Mouse (Mus musculus) spleen, embryonic (tissue): ENCODE results near the gene Plekhd1.

Experiments used
- CTCF ChIA-PET: fragments of 350-600 bp; sonication (Branson Sonifier 250); formaldehyde crosslinking; loops from one replicate; lab custom pipeline; 2022; lab: Charles Lee

Gene Plekhd1

DNA sequence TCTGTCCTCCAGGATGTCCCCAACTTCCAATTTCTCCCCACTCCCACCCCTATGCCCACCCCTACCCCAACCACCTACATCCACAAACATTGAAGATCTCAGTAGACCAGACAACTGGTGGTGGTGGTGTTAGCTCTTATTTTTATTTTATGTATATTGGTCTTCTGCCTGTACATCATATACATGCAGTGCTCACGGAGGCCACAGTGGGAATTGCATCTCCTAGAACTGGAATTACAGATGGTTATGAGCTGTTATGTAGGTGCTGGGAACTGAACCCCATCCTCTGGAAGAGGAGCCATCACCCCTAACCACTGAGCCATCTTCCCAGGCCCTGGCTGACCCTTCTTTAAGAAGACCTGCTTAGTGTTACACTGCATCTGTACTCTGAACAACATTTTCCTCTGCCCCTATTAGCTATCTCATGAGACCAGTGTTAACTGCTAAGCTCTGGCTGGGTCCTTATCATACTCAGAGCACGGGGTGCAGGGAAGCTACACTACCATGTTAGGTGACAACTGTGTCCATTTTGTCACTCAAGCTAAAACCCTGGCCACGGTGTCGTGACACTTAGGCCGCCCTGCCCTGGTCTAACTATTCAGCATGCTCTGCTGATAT lies 6.2 kb downstream of the Plekhd1 start:
- CTCF ChIA-PET: no interaction called here

DNA sequence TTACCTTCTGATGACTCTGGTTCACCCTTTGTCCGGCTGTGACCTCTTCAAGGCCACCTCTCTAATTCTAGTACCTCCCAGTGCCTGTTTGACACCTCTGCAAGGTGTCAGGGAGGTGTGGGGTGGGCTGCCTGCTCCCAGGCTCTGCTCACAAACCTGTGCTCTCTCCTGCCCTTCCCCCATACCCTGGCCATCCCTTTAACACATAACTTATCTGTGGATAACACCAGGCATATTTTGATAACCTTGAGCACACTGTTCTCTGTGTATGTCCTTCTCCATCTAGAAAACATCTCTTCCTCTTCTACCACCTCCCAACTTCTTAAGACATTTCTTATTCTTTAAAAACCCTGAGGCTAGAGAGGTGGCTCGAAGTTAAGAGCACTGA lies 6.7 kb downstream of the Plekhd1 start:
- CTCF ChIA-PET: no interaction called here

DNA sequence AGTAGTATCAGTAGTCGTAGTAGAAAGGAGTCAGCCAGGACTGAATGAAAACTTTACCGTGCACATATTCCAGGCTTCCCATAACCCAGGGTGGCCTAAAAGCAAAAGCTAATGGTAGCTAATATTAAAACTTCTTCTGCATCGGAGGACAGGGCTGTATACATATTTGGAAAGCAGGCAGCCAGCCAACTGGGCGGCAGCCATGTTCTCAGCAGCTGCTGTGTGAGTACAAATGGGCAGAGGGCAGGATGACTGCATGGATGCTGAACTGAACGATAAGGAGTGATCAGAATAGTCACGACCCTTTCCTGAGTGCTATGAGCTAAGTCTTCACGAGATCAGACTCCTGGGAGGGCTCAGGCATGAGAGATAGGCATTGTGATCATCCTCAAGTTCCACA lies 8.9 kb downstream of the Plekhd1 start:
- CTCF ChIA-PET: no interaction called here

DNA sequence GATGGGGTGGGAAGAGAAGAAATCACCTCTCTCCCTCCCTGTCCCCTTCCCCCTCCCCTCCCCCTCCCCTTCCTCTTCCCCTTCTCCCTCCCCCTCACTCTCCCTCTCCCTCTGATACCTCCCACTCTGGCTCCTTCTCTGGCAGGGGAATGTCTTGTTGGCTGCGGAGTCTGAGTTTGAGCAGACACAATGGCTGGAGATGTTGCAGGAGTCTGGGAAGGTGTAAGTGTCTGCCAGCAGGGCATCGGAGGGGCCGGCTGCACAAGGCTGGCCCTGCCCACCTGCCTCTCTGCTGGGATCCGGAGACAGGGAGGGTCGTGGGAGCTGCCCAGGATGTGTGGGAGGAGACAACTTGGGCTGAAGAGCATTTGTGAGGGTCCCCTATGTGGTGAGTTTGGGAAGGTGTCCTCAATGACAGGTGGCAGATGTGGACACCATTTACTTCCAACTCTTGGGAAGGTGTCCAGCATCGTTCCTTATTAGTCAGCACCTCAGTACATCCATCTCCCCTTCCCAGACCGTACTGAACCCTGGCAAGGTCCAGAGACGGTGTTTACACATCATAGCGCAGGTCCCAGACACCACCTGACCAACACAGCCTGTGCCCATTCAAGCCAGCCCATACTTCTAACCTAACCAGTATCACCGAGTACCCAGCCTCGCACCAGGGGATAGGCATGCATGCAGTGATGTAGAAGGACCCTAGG lies 14.0 kb downstream of the Plekhd1 start:
- CTCF ChIA-PET: no interaction called here

DNA sequence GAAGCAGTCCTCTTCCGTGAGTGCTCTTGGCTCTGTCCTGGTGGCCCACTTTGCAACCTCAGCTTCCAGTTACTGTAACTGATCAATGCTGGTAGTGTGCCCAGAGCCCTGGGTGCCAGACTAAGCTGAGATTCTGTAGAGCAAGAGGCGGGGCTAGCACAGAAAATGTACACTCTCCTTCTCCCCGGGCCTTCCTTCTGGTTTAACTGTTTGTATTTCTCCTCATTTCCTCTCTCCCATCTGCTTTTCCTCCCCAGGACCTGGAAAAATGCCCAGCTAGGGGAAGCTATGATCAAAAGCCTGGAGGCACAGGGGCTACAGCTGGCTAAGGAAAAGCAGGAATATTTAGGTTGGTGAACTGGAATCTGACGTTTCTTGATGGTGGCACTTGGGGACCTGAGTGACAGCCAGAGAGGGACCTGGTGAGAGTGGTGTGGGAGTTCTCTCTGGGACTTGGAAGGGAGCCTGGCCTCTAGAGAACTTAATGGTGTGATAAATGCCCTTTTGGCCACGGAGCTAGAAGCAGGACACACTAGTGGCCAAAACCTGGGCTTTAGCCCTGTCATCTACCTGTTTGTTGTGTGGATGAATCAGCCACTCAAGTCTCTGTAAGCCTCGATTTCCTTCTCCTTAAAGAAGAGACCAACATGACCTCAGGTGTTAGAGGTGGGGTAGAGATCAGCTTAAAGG lies 14.7 kb downstream of the Plekhd1 start:
- CTCF ChIA-PET: no interaction called here

DNA sequence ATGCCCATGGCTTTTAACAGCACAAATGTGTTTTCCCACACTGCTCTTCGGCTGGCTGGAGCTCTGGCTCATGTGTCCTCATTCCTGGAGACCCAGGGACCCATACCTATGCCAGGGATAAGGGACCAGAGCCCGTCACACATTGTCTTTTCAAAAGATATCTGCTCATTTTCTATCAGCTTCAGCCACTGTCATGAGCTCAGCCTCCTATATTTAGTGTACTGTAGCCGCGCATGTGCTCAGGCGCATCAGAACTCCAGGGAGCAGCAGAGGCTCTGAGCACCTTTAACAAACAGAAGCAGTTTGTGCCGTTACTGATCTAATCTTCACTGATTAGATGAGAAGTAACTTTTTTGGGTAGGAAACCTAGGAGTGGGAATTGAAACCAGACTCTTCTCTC lies 23.5 kb downstream of the Plekhd1 start:
- CTCF ChIA-PET: no interaction called here

DNA sequence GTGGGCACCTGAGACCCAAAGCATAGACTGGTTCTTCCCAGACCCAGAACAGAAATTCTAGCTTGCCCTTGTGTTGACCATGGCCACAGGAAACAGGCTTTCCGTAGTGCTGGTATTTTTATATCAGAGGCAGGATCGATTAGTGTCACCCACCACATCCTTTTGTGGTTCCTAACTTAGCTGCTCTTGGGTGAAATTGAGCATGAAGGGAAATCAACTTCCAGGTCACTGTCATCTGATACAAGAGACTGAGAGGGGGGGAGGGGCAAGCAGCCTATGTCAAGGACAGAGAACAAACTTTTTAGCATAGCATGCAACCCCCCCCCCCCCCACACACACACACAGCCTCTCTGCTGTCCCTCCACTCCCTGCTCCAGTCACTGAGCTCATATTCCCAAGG lies 26.8 kb downstream of the Plekhd1 start:
- CTCF ChIA-PET: no interaction called here

DNA sequence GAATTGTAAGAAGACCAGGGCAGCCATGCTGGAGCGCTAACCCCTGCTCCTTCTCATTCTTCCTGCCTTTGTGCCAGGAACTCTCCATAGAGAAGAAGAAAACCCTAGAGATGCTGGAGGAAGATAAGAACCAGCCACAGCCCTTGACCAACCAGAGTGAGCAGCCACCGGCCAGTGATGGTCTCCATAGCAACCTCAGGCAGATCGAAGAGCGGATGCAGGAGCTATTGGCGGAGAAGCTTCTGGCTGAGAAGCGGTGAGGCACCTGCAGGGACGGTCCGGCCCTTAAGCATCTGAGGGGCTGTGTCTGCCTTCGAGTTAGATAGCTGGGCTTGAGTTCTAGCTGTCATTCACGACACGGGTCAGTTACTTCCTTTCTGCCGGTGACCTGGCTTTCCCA lies 28.1 kb downstream of the Plekhd1 start:
- CTCF ChIA-PET: no interaction called here

DNA sequence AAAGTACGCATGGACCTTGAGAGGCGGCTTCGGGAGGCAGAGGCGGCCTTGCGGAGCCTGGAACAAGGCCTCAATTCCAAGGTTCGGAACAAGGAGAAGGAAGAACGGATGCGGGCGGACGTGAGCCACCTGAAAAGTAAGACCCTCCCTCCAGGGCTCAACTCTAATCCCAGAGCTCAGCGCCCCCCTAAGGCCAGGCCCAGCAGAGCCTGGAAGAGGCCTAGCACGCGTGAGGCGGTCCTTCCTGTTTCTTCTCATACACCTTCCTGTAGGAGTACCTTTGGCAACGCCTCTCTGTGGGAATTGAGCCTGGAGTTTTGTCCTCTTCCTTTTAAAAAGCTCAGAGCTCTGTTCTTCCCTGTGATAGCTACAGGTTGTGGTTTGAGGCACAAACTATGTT lies 29.1 kb downstream of the Plekhd1 start:
- CTCF ChIA-PET: interaction anchor here (0.6 to 0.7 kb wide), 2 partner anchors 39 to 44 kb away, joined by 3 read pairs; no protein-coding TSS in a partner anchor

DNA sequence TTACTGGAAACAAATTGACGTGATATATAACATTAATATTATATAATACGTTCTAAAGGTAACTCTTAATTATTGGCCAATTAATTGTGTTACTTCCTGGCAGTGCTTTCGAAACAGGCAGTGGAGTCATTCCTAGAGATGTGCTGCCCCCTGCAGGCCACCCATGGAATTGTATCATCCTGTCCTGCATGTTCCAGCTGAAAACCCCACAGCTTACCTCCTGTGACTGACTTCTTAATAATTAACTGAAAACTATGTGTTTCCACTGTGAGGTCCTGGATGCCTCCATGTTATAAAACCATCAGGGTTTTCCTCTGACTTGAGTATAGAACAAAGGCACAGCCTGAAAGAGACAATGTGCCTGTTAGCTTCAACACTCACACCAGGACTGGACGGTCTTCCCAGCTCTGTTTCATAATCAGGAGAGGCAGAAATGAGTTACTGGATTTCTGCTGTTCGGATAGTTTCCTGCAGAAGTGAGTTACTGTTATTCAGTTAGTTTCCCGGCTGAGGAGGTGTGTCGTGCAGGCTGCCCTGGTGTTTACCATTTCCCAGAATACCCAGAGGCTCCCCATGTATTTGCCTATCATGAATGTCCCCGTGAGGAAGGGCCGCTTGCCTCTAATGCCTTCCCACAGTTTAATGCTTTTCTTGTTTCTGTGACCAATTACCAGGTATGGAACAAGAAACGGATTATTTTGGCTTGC lies 32.6 kb downstream of the Plekhd1 start:
- CTCF ChIA-PET: no interaction called here

DNA sequence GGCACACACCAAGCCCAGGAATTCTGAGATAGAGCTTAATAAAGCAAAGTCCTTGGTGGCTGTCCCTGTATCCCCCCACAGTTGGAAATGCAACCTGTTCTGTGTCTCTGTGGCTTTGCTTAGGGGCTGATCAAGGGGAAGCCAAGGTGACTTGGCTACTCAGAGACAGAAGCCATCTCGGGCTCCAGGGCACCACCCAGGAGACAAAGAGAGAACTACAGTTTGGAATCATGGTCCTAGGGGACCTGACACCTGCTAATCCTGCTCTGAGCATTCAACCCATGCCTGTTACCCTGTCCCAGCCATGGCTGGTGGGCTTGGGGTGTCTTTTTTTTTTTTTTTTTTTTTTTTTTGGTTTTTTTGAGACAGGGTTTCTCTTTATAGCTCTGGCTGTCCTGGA lies 35.8 kb downstream of the Plekhd1 start:
- CTCF ChIA-PET: no interaction called here

DNA sequence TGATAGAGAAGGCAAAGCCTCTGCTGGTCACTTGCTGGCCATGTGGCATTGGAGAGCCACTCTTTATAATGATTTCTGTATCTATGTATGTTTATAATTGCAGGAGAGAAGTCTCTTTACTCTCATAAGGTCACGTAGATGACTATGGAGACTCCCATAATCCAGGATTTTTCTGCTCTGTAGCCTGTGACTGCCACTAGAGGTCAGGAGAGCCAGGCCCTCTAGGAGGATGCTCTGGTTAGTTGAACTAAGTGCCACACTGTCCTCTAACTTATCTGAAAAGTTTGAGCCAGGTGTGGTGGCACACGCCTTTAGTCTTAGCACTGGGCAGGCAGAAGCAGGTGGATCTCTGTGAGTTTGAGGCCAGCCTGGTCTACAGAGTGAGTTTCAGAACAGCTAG lies 36.4 kb downstream of the Plekhd1 start:
- CTCF ChIA-PET: no interaction called here

DNA sequence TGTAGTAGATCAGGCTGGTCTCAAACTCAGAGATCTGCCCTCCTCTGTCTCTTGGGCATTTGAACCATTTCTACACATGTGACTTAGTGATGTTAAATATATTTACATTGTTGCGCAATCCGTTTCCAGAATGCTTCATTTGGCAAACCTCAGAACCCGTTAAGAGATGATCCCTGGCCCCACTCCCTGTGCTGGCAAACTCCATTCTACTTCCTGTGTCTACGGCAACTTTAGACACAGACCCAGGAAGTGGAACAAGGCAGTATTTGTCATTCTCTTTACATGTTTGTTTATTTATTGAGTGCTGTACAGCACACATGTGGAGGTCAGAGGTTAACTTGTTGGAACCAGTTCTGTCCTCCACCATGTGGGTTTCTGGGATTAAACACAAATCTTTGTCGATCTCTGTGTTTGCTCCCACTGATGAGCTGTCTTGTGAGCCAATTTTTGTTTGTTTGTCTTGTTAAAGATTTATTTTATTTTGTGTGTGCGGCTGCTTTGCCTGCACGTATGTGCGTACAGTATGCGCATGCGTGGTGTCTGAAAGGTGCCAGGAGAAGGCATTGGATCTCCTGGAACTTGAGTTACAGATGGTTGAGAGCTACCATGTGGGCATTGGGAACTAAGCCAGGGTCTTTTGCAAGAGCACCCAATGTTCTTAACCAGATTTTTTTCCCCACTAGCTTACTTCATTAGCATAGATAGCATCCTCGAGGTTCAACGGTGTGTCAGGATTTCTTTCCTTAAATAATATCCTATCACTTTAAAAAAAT lies 37.6 kb downstream of the Plekhd1 start:
- CTCF ChIA-PET: no interaction called here

DNA sequence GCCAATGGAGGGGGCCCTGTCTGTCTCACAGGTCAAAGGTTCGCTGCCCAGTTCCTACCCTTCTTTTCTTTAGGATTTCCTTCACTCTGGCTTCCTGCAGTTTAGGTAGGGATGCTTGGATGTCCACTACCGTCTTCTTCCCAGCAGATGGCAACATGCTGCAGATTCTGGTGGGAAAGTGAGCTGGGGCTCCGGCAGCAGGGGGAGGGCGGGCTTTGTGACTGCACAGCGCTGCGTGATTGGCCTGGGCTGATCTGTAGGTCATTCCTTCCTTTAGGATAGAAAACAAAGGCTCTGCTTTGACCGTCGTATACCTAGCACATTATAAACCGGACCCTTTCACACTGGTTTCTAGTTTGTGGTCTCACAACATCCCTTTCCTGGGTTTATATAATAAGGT lies 38.2 kb downstream of the Plekhd1 start:
- CTCF ChIA-PET: no interaction called here

DNA sequence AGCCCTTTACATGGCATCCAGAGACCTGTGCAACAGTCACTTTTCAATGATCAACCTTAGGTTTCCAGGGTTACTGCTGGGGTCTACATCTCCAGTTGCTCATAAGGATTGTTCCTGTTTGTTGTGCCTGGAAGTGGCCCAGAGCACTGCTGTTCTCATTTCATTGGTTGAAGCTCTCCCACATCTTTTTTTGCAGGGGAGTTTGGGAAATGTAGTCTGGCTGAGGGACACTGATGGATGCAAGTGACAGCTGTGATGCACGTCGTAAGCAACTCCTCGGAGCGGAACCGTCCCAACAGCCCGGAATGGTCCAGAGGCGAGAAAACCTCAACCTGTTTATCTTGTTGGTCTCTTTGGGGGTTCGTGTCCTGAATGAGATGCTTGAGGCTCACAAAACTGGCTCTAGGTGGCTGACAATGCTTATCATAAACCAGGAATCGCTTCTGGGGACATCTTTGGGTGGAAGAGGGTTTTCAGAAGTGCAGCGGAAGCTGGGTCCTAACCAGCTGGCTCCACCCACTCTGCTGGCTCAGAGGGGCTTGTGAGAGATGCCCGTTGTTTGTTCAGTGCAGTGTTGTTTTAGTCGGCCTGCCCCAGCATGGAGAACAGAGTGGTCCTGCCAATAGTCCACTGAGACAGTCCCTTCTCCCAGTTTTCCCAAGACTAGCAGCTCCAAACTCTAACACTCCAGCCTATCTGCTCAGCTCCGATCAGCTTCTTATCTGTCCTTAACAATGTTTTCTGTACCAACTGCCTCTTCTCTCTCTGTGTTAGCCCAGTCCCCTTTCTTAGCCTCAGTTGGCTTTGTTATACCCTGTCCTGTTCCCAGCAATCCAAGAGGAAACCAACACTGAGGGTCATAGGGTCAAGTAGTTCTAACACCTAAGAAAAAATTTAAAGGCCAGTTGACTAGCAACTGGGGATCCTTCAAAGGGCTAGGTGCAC lies 42.4 kb downstream of the Plekhd1 start:
- CTCF ChIA-PET: interaction anchor here (0.6 kb wide), 1 partner anchor 1118 kb away, joined by 3 read pairs; no protein-coding TSS in a partner anchor

DNA sequence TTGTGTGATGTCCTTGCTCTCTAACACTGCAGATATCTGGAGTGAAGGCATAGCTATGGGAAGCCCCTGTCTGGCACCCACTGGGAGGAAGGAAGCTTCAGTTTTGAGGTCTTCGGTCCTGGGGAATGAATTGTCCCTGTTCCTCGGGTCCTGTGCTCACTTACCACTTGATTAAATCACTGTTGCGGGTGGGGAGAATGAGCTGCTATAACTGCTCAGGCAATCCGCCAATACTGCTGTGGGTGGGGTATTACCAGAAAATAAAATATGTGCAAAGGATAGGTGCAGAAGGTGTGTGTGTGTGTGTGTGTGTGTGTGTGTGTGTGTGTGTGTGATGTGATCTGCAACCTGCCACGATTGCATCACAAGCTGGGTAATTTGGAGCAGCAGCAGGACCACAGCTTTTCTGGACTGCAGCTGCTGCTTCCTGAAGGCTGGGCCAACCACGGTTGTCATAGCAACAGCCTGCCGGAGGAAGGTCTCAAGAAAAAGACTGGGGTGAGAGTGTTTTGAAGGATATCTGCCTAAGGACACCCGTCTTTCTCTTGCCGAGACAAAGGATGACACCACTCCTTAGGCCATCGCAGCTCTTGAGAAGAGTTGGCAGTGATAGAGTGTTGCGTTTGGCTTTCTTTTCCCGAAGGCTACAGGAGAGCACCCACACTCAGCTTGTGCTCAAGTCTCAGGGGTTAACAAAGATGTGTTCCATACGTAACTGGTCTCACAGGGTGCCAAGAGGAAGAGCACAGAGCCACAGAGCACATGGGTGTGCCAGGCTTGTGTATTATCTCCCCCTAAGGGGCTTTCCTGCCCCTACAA lies 44.3 kb downstream of the Plekhd1 start:
- CTCF ChIA-PET: interaction anchor here (0.7 kb wide), 1 partner anchor 129 kb away, joined by 7 read pairs; no protein-coding TSS in a partner anchor

DNA sequence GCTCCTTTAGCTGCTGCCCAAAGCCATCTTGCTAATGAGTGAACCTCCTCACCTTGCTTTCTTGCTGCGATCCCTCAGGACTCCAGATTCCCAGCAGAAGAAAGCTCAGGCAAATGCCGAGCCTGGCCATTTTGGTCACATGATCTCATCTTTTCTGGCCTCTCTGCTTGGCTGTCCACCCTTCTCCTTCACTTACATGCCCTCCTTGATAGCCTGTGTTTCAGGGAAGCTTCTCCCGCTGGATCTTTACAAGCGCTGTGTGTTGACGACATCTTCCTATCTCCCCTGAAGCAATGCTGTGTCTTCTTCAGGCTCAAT lies 44.9 kb downstream of the Plekhd1 start:
- CTCF ChIA-PET: no interaction called here

DNA sequence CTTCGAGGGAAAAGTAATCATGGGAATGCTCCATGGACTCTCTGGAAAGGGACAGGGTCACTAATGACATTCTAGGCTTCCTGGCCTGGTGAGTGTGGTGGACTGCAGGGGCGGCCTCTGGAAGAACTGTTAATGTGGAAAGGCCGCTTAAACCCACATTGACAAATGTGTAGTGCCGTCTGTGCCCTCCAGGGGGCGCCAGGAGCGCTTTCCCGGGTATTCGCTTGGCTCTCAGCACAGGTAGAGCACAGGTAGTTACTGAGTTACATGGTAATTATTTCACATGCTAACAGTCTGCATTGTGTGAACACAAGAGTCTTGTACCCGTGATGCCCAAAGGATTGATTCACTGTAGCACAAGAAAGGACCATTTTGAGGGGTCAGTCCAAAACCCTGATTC lies 47.1 kb downstream of the Plekhd1 start:
- CTCF ChIA-PET: no interaction called here

DNA sequence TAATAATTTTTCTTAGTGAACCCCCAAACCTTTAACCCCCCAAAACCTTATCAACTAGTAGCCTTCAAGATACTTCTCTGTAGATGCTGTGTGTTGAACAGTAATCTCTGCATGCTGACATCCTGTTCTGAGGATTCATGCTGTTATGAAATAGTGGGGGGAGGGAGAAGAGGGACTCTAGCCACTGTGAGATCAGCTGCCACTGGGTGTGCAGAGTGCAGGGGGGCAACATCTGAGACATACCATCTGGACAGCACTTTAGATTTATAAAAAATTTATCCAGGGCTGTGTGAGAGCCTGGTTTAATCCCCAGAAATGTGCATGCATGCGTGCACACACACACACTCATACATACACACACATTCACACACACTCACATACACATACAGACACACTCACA lies 52.2 kb downstream of the Plekhd1 start:
- CTCF ChIA-PET: no interaction called here
